Mouse (Mus musculus) stomach, postnatal 0 days (tissue): ENCODE measurements around the gene Abcc6.

Experiments used
- CTCF ChIP-seq: IDR thresholded peaks from 2 replicates; pipeline ENCODE4 v1.5.1; 2016; ENCODE audit warnings: antibody characterized with exemption, low read depth, mild to moderate bottlenecking, moderate library complexity
- EP300 ChIP-seq: optimal IDR thresholded peaks from 2 replicates; pipeline ENCODE3; 2016; ENCODE audit warnings: antibody characterized with exemption

DNA sequence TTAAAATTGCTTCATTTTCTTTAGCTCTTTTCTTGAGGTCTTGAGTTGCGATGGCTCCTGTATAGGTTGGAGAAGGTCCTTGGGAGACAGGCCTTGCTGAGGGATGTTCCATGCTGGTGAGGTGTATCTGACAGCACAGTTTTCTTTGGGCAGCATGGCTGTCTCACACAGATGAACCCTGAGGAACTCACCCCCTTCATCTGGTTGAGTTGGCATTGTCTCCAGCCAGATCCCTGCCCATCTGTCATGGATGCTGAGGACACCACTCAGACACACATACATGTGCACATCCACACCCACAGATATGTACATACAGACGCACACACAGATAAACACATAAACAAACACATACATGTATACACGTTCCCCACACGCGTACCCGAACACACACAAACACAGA lies 33.2 kb upstream of the Abcc6 start:
- TF ChIP-seq CTCF (no peak), EP300 (no peak)
